Mouse (Mus musculus): ENCODE results near the gene Hoxb3.

Hoxb3 gene

GRCm38 (mm10) chr11:96323154-96323553 lies at the start of gene Hoxb3:
Gene Hoxb3 (plus strand): TSS chr11:96323326.
- Histone ChIP-seq H3K36me3 (ENCODE audit: control insufficient read depth, insufficient read depth, low read length, poor library complexity, severe bottlenecking) (no peaks in the 10 kb centered on the region), H3K27me3 (ENCODE audit: control insufficient read depth, insufficient read depth, low read length, poor library complexity, severe bottlenecking) (no peaks in the 10 kb centered on the region; the same call in 1 of the 2 replicates)
- DNase-seq (ENCODE audit: low read depth, low spot score): no peak

- Histone ChIP-seq H3K27me3 (ENCODE audit: control insufficient read depth, insufficient read depth, low read length, poor library complexity, severe bottlenecking) (peaks cover 5% of the 10 kb centered on the region; the same call in 1 of the 2 replicates), H3K36me3 (ENCODE audit: control insufficient read depth, insufficient read depth, low read length, poor library complexity, severe bottlenecking) (no peaks in the 10 kb centered on the region)
- no peak for DNase-seq (ENCODE audit: low read depth, low spot score)
Measured at GRCm38 (mm10) chr11:96274428-96274827, 48.7 kb upstream of the Hoxb3 start.

GRCm38 (mm10) chr11:96275896-96276295 lies 47.2 kb upstream of the Hoxb3 start:
- Histone ChIP-seq H3K36me3 (ENCODE audit: control insufficient read depth, insufficient read depth, low read length, poor library complexity, severe bottlenecking) (no peaks in the 10 kb centered on the region), H3K27me3 (ENCODE audit: control insufficient read depth, insufficient read depth, low read length, poor library complexity, severe bottlenecking) (peaks cover 4% of the 10 kb centered on the region)
- DNase-seq (ENCODE audit: low read depth, low spot score): no peak

DNA sequence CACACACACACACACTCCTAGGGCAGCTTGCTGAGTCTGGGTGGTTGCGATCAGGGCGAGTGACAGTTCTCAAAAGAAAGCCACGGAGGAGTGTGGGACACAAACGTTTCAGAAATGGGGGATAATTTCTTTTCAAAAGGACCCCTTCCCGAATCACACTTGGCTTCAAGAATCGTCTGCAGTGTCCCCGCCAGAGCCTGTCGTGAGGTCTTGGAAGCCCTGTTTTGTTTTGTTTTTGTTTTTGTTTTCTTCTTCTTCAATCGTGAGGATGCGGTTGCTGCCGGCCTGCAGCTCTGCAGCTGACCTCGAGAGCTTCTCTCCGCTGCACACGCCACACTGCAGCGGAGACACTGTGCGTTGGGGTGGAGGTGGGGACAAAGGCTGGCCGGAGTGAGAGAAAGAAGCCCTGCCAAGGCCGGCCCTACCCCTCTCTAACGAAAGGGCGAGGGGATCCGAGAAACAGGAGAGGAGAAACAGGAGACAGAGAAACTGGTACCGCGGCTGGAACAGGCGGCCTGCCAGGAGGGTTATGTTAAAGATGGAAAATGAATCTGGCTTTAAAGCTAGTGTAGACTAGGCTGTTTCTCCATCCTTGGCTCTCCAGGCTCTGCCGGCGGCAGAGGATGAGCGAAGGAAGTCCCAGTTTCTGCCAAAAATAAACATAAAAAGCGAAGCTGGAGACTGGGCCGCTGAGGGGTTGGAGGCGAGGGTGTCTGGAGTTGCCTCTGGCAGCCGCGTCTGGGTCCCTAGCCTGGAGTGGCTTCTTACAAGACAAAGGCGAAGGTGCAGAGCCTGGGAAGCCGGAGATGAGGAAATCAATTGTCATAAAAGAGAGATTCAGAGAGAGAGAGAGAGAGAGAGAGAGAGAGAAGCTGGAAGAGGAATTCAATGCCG lies 45.7 kb upstream of the Hoxb3 start:
- no peaks in the 10 kb centered on the region for H3K36me3 ChIP-seq (ENCODE audit: control insufficient read depth, insufficient read depth, low read length, poor library complexity, severe bottlenecking)
- DNase-seq (ENCODE audit: low read depth, low spot score): no peak
- peaks cover 3% of the 10 kb centered on the region for H3K27me3 ChIP-seq (ENCODE audit: control insufficient read depth, insufficient read depth, low read length, poor library complexity, severe bottlenecking)

DNA sequence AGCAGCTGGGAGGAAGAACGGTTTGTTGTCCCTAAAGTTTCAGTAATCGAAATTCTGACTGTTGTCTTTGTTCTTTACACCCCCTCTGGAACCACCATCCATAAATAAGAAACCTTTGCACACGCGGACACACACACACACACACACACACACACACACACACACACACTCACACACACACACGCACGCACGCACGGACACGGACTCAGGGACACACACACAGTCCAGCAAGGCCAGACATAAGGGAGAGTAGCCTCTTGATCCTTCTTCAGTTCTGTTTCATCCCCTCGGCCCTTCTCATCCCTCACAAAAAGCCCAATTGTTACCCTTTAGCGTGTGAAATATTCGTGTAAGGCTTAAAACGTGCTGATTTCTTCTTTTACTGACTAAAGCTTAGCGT lies 44.8 kb upstream of the Hoxb3 start:
- H3K27me3 ChIP-seq (ENCODE audit: control insufficient read depth, insufficient read depth, low read length, poor library complexity, severe bottlenecking): peaks cover 5% of the 10 kb centered on the region
- no peak for DNase-seq (ENCODE audit: low read depth, low spot score)
- no peaks in the 10 kb centered on the region for H3K36me3 ChIP-seq (ENCODE audit: control insufficient read depth, insufficient read depth, low read length, poor library complexity, severe bottlenecking)

DNA sequence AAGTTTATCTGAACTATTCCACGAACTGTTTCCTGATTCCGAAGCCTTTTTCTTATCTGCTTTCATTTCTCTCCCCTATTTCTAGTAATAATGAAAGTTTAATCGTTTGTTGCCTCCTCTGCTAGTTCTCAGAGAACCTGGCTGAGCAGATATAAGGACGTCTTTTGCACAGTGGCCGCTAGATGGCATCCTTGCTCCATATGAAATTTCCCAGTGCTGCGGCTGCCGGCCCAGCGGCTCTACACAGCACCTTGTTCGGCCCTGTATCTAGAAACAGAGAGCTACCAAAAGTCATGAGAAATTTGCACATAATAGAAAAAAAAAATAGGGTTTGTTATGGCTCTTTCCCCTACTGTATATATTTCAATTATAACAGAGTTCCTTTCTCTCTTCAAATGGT lies 44.4 kb upstream of the Hoxb3 start:
- DNase-seq (ENCODE audit: low read depth, low spot score): peak; percentile 91
- peaks cover 5% of the 10 kb centered on the region for H3K27me3 ChIP-seq (ENCODE audit: control insufficient read depth, insufficient read depth, low read length, poor library complexity, severe bottlenecking)
- no peaks in the 10 kb centered on the region for H3K36me3 ChIP-seq (ENCODE audit: control insufficient read depth, insufficient read depth, low read length, poor library complexity, severe bottlenecking)

- DNase-seq (ENCODE audit: low read depth, low spot score): no peak
- Histone ChIP-seq H3K27me3 (ENCODE audit: control insufficient read depth, insufficient read depth, low read length, poor library complexity, severe bottlenecking) (peaks cover 9% of the 10 kb centered on the region), H3K36me3 (ENCODE audit: control insufficient read depth, insufficient read depth, low read length, poor library complexity, severe bottlenecking) (no peaks in the 10 kb centered on the region)
Measured at GRCm38 (mm10) chr11:96279421-96280233, 43.5 kb upstream of the Hoxb3 start.

- DNase-seq (ENCODE audit: low read depth, low spot score): no peak
- Histone ChIP-seq H3K27me3 (ENCODE audit: control insufficient read depth, insufficient read depth, low read length, poor library complexity, severe bottlenecking) (peaks cover 9% of the 10 kb centered on the region), H3K36me3 (ENCODE audit: control insufficient read depth, insufficient read depth, low read length, poor library complexity, severe bottlenecking) (no peaks in the 10 kb centered on the region)
Measured at GRCm38 (mm10) chr11:96280399-96281378, 42.4 kb upstream of the Hoxb3 start.

- peaks cover 9% of the 10 kb centered on the region for H3K27me3 ChIP-seq (ENCODE audit: control insufficient read depth, insufficient read depth, low read length, poor library complexity, severe bottlenecking)
- DNase-seq (ENCODE audit: low read depth, low spot score): no peak
- H3K36me3 ChIP-seq (ENCODE audit: control insufficient read depth, insufficient read depth, low read length, poor library complexity, severe bottlenecking): no peaks in the 10 kb centered on the region
Measured at GRCm38 (mm10) chr11:96281396-96281795, 41.7 kb upstream of the Hoxb3 start.

DNA sequence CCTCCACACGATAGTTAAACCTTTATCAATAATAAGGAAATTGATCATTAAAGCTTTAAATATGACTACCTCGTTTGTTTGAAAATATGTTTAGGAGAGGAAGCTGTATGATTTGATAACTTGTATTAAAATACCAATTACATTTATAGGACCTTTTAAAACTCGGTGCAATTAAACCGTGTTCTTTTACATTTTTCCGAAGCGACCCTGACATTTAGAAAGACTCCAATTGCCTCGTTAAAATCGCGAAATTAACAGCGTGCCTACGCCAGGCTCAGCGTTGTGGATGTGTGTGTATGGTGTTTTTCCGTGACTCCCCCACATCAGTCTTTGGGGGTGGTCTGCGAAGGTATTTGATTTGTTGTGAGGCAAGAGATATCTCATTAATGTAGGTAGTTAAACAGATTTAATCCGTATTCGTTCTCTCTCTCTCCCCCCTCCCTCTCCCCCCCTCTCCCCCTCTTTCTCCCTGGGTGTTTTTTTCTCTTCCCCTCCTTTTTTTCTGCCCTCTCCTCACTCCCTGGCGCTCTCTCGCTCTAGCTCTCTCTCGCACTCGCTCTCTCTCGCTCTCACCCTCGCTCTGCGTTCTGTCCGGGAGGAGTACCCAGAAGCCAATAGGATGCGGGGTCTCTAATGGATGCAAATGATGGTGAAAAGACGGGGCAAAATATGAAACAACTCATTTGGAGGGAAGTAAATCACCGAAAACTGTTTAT lies 41.1 kb upstream of the Hoxb3 start, which contains the start of gene Hoxb8:
Gene Hoxb8, plus strand, starts transcription at position 51 of the 716 bp plus-strand sequence.
- Histone ChIP-seq H3K27me3 (ENCODE audit: control insufficient read depth, insufficient read depth, low read length, poor library complexity, severe bottlenecking) (peaks cover 7% of the 10 kb centered on the region), H3K36me3 (ENCODE audit: control insufficient read depth, insufficient read depth, low read length, poor library complexity, severe bottlenecking) (no peaks in the 10 kb centered on the region)
- DNase-seq (ENCODE audit: low read depth, low spot score): no peak

DNA sequence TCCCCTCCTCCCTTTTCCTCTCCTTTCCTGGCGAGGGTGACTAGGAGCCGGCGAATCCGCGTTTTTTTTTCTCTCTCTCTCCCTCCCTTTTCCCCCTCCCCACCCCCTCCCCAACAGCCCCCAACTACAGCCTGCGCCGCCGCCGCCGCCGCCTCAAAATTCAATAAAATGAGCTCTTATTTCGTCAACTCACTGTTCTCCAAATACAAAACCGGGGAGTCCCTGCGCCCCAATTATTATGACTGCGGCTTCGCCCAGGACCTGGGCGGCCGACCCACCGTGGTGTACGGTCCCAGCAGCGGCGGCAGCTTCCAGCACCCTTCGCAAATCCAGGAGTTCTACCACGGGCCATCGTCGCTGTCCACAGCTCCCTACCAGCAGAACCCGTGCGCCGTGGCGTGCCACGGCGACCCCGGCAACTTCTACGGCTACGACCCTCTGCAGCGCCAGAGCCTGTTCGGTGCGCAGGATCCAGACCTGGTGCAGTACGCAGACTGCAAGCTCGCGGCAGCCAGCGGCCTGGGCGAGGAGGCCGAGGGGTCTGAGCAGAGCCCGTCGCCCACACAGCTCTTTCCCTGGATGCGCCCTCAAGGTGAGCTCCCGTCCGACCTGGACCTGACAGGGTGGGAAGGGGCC lies 40.2 kb upstream of the Hoxb3 start:
- DNase-seq (ENCODE audit: low read depth, low spot score): no peak
- no peaks in the 10 kb centered on the region for H3K36me3 ChIP-seq (ENCODE audit: control insufficient read depth, insufficient read depth, low read length, poor library complexity, severe bottlenecking)
- H3K27me3 ChIP-seq (ENCODE audit: control insufficient read depth, insufficient read depth, low read length, poor library complexity, severe bottlenecking): peaks cover 7% of the 10 kb centered on the region

- peak; percentile 49 for DNase-seq (ENCODE audit: low read depth, low spot score)
- Histone ChIP-seq H3K27me3 (ENCODE audit: control insufficient read depth, insufficient read depth, low read length, poor library complexity, severe bottlenecking) (peaks cover 7% of the 10 kb centered on the region), H3K36me3 (ENCODE audit: control insufficient read depth, insufficient read depth, low read length, poor library complexity, severe bottlenecking) (no peaks in the 10 kb centered on the region)
Measured at GRCm38 (mm10) chr11:96284041-96284749, 38.9 kb upstream of the Hoxb3 start.
